Mouse (Mus musculus): ENCODE results near the gene Oscar. TPM values are rescaled to one million over a fixed set of nuclear protein-coding genes. Genes with fewer than 3 reads are reported as not detected.

The Oscar gene
- polyA plus RNA-seq (2017; shearing (Covaris generic)) = not detected

DNA sequence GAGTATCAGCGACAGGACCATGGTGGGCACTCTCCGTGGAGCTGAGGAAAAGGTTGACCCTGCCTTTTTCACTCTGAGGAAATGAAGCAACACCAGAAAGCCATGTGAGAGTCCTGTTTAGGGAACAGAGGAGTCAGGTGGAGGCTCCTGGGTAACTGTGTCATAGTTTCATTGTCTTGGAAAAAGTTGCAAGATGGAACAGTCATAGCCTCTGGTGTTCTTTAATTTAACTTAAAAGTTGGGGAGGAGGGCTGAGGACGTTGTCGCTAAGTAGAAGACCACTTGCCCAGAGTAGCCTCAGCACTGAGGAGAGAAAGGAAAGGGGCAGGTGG is at the start of gene Oscar:
Gene Oscar (minus strand): TSS at position 101 of the 332 bp plus-strand sequence.
- ATAC-seq = no peak

DNA sequence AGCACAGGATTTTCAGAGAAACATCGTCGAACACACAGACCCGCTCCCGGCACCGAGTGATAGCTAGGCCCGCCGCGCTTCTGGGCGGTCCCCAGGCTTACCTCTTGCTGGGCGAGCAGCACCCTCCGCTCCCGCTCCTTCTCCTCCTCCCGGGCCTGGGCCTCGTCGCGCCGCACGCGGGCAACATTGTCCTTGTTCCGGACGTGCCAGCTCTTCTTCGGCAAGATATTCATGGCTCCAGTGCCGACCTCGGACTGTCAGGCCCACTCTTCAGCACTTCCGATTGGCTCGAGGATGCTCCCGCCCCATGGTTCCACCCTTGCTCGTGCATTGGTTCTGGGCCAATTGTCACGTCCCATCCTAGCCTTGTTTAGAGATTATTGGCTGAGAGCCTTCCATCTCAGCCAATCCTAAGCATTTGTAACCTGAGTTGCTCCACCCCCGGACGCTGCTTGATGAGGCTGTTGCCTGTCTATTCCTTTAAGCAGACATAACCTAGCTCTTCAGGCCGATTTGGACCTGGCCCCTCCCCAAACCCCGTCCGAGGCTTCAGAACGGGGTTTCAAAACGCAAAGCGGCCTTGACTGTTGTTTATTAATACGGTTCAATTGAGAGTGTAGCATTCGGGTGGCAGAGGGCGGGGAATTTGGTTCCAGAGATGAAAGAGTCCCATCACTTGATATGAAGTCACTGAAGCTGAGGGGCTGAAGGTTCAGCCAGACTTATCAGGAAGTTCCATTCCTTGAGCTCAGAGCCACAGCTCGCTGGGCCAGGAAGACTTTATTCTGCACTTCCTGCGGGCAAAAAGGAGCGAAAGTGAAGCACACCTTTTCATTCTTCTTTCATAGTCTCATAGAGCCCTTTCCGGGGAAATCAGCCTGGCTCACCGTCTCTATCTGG is 49.5 kb upstream of the Oscar start, which contains the start of gene Leng1:
Gene Leng1 (minus strand): TSS at position 626 of the 900 bp plus-strand sequence.
- ATAC-seq = peak; percentile 98

DNA sequence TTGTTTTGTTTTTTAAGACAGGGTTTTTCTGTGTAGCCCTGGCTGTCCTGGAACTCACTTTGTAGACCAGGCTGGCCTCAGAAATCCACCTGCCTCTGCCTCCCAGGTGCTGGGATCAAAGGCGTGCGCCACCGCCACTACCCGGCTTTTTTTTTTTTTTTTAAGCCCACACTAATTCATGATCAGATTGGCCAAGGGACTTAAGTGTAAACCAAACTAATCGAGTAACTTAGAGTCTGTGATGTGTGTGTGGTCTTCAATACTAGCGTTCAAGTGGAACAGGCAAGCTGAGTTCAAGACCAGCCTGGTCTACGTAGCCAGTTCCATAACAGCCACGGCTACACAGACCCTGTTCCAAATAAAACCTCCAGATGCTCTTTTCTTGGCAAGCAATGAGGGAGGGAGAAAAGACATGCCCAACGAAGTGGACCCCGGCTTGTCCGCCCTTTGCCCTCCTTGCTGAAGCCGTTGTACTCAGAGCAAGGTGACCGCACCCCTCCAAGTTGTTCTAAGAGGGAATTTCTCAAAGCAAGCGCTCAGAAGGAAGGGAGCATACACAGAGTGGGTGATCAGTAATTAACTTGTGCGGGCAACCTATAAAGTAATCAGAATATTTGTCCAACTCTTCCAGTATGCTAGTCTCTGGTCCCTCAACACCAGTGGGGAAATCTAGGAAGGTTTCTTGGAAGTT is 48.7 kb upstream of the Oscar start:
- no peak for ATAC-seq

DNA sequence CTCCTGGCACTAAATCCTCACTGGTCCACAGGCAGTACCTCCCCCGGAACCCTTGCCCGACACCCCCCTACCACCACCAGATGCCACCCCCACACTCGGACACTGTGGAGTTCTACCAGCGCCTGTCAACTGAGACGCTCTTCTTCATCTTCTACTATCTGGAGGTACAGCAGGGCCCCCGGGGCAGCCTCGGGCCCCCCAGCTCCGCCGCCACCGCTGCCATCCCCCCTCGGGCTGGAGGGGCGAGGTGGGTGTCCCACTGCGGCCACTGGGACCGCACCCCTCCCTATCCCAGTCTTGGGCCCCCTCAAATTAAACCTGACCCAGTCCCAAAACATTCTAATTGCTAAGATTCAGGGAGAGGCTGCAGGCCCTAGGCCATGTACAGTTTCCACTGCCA is 42.6 kb upstream of the Oscar start:
- ATAC-seq = no peak

DNA sequence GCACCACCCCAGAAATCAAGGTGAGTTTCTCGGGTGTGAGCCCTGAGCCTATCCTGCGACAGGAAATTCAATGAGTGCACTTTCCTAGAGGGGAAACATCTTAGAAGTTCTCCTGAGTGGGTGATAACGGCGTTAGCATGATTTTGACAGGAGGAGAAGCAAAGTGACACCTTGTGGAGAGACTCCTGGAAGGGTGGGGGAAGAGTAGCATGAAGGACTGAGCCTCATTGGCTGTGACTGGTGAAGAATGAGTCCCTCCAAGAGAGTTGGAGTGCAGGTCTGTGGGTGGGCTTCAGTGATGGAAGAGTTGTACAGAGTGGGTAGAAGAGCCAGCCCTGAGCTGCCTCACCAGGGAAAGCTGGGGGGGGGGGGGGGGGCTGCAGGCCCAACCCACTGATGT is 41.0 kb upstream of the Oscar start:
- no peak for ATAC-seq

DNA sequence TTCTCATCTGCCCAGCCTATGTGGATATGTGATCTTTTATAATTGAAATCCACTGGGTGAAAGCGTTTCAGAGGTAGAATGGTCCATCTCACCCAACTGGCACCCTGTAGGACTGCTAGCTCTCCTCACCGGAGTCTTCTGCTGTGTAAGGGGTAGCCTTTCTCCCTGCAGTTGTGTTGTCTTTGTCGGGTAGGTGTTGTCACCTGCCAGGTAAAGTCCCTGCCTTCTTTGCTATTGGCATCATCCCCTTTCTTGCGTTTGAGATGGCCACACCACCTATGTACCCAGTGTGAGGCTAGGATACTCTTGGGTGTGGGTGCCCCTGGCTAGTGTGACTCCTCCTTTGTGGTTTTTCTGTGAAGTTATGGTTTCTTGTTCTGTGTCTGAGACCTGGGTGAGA is 30.7 kb upstream of the Oscar start:
- ATAC-seq = no peak

DNA sequence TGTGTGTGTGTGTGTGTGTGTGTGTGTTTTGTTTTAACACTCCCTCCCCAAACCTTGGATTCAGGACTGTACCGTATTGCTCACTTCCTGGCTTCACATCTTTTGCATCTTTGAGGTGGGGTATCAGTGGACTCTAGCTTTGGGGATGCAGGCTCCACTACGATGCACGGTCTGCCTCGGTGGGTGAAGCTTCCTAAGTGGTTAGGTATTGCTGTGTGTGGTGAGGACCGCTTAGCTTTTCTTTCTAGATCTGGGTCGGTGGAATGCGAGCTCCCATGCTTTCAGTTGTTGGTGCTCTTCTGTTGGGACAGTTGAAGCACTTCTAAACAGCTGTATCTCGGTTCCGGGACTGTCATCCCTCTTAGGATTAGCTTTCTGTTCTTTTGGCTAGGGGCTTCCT is 30.2 kb upstream of the Oscar start:
- no peak for ATAC-seq

DNA sequence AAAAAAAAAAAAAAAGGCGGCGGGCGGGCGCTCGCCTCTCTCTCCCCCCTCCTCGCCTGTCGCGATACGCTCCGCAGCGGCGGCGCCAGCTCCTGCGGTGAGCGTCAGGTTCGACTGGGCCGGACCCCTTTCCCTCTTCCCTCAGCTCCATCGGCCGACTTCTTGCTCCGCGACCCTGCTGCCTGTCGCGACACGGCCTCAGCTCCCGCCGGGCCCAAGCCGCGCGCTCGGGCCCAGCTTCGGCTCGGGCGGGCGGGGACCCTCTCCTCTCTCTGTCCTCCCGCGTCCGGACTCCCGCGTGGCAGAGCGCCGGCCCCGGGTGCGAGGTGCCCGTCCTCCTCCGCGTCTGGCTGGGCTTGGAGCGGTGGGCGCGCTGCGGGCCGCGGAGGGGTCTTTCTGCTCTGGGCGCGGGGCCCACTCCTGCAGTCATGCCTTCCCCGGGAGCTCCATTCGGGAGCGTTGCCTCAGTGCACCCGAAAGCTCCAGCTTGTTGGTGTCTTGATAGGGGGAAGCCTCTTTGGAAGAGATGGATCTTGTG is 29.6 kb upstream of the Oscar start:
- ATAC-seq = no peak

DNA sequence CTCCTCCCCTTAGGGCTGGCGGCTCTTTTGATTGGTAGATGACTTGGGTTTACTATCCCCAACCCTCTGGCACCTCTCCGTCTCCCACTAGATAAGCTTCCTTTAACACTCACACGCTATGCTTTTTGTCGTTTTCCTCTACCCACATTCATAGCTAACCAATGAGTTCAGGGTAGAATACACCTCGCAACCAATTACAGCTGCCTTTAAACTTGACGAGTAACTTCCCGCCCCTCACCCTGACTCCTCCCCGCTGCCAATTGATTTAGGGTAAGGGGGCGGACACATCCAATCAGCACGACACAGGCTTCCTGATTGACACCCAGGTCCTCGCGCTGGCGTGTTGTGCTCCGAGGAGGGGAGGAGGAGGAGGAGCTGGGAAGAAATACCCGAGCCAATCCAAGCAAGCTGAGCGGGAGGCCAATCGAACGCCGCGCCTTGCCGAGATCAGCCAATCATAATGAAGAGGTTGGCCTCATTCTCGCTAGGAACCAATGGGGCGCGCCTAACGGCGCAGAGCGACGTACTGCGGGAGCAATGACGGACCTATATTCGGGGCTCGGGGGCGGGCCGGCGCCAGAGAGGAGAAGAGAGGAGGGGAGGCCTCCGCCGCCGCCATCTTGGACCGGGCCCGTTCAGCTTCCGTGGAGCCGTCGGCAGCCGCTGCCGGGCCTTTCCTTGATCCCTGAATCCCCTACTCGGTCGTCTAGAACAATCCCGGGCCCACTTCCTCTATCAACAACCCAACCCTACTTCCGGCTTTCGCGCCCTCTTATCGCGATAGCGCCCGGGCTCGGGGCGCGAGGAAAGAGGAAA is 28.9 kb upstream of the Oscar start, which contains the start of gene Cnot3:
Gene Cnot3 (plus strand): TSS at position 597 of the 816 bp plus-strand sequence.
- peak; percentile 83 for ATAC-seq

DNA sequence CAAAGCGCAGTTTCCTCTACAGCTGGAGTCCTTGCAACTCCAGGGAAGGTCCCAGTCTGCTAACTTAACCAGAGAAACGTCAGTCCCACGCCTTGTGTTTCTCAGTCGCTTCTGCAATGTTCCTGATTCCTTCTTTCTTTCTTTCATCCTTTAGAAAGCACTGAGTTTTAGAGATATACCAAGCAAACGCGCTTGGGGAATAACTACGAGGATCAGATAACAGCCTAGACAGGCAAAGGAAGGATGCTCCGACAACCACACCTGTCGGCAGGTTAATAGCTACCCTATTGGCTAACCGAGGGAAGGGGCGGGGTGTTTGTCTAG is 28.4 kb upstream of the Oscar start:
- no peak for ATAC-seq

DNA sequence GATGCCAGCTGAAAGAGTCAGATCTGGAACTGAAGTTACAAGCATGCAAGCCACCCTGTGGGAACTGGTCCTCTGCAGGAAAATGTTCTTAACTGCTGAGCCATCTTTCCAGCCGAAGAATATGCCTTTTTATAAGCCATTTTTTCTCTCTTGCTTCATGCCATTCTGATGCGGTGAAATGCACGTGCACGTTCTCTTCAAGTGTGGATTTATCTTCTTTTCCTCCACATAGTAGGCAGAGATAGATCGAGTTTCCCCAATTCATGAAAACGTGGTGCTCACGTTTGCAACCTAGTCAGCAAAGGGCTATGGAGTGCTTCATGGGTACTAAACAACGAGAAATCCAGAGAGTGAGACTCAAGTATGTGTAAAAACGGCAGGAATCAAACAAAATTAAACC is 27.9 kb upstream of the Oscar start:
- no peak for ATAC-seq

DNA sequence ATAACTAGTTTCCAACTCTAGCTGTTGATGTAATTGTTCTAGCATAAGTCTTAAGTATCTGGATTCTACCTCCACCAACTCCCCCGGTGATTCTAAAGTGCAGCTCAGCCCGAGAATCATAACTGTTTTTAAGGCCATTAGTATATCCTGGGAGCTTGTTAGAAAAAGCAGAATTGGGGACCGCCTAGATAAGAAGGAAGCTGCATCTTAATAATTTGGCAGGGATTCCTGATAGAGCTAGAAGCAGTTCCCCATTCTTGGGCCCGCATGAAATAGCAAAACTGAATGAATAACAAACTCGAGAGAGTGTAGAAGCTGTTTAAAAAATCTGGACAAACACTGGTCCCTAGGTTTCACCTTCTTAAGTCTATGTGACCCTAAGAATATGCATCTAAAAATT is 27.5 kb upstream of the Oscar start:
- ATAC-seq = no peak

DNA sequence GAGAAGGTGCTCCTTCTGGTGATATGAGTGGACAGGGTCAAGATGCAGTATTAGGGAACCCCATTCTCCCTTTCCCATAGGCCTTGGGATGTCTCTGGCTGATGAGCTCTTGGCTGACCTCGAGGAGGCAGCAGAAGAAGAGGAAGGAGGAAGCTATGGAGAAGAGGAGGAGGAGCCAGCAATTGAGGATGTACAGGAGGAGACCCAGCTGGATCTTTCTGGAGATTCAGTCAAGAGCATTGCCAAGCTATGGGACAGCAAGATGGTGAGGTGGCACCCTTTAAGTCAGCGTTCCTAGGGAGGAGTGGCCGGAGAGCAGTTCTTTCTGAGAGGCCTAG is 14.5 kb upstream of the Oscar start:
- ATAC-seq = no peak

DNA sequence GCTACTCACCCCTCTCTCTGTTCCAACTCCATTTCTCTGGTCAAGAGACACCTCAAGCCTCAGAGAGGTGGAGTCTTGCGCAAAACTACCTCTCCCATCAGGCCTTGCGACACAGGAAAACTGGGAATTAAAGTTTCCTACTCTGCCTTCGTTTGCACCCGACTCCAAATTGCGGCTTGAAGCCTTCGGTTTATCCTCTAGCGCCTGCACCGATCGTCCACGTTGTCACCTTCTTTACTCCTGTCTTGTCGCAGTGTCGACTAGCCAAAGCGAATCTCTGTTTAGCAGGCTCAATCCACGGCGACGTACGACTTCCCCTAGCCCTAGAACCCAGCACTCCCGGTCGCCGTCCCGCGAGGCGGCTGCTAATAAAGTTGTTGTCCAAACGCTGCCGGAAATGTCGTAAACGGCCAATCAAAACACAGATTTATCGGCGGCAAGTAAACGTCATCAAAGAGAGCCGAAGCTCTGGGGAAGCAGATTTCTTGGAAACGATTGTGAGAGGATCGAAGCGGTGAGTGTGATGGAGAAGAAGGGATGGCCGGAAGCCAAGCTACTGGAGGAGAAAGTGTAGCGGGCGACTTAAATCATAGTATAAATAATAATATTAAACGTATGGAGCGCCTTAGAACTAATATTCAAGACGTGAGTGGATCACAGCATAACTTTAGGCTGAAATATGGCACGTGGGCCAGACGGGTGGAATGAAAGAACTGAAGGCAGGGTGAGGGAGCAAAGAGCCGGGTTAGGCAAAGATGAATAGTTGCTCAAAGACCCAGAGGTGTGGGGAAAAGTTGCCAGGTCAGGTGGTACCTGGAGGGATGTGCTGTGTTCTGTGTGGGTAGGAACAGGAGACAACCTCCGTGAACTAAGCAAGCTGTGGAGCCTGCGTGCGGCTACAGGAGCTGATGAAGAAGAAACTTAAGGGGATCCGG is 13.9 kb upstream of the Oscar start, which contains the start of the genes Tfpt and Prpf31:
Gene Tfpt (minus strand): TSS at position 387 of the 935 bp plus-strand sequence.
Gene Prpf31 (plus strand): TSS at position 443 of the 935 bp plus-strand sequence.
- peak; percentile 76 for ATAC-seq

DNA sequence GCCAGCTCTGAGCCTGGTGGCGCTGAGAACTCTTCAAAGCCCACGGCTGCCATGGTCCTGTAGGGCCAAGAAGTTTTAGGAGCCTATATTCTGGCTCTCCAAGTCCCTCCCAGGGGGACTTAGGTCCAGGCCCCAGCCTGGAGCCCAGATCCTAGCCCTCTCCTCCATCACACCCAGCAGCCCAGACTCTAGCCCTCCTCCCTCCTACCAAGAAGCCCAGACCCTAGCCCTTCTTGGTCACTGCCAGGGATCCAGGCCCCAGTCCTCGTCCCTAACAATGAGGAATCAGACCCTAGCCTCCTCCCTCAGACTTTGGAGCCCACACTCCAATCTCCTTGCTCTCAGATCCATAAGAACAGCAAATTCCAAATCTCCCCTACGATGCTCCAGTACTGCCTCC is 13.1 kb upstream of the Oscar start:
- no peak for ATAC-seq

DNA sequence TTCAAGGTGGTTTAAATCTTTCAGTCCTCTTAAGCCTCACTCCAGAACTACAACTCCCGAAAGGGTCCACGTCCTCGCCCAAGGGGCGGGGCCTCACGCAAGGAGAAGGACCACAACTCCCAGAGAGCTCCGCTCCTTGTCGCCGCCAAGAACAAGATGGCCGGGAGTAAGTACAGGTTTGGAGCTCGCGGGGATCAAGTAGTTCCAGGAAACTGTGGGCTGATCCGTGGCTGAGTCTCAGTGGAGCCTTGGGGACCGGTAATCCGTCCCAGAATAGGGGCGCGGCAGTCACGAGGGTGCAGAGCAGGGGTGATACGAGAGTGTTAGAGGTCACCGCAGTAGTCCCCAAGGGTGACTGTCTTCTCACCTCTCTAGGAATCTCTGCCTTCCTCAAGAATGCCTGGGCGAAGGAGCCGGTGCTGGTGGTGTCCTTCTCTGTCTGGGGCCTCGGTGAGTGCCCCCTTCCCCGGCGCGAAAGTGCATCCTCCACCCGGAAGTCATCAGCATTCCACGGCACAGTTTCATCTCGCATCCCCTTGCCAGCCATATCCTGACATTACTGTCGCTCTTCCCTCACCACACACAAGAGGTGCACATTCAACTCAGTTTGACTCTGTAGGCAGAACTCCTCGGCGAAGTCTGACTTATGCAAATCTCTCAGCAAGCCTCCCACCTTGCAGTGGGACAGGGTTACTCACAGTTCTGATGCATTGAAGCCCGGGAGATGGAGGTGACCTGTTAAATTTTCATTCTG is 1.5 kb upstream of the Oscar start, which contains the start of gene Ndufa3:
Gene Ndufa3 (plus strand): TSS at position 132 of the 754 bp plus-strand sequence.
- peak; percentile 99 for ATAC-seq

DNA sequence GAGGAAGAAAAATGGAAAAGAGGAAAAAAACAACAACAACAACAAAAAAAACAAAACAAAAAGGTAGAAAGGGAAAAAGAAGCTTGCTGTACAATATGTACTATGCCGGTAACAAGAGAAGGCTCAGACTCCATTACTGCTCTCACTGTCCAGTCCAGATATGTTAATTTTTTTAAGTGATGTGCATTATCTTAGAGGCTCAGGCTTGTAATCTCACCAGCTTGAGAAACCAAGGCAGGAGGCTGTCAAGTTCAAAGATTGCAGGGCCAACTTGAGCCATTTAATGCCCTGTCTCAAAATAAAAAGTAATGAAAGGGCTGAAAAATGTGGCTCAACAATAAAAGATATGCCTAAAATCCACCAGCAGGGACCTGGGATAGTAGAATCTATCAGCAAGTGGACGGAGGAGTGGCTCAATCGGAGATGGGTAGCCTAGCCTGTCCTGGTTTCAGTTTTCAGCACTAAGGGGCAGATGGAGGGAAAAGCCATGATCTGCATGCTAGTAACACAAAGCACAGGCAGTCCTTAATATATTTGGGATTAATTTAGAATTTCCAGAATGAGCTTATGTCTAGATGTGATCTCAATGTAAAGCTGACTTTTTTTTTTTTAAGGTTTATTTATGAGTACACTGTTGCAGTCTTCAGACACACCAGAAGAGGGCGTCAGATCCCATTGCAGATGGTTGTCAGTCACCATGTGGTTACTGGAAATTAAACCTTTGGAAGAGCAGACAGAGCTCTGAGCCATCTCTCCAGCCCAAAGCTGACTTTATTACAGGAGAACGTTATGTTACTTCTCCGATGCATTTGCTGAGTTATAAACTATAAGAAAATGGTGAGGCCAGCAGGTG is 658 bp upstream of the Oscar start:
- peak; percentile 22 for ATAC-seq

DNA sequence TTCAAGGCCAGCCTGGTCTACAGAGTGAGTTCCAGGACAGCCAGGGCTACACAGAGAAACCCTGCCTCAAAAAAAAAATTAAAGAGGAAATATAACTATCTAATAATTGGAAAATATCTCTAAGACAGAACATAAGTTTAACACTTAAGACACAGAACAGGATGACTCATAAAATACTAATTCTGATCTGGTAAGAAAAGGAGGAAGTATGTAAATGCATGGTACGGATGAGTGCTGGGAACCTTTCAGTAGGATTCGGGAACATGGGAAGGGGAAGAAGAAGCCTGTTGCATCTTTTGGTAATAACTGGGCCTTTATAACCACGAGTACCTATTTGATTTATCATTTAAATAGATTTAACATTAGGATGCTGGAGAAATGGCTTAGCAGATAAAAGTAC is 1.9 kb downstream of the Oscar start:
- ATAC-seq = no peak

DNA sequence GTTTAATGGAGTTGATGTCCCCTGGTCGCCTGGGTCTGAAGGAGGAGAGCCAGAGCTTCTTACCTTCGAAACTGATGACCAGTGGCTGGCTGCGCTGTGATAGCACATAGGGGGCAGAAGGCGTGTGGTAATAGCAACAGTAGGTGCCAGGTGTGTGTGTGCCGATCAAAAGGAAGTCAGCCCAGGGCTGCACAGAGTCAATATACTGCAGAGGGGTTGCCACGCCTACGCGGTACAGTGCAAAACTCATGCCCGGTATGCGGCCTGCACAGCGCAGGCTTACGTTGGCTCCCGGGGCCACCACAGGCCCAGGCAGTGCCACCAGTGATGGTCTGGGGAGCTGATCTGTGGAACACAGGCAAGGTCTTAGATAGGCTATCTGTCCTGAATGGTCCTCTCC is 5.0 kb downstream of the Oscar start:
- ATAC-seq = no peak

DNA sequence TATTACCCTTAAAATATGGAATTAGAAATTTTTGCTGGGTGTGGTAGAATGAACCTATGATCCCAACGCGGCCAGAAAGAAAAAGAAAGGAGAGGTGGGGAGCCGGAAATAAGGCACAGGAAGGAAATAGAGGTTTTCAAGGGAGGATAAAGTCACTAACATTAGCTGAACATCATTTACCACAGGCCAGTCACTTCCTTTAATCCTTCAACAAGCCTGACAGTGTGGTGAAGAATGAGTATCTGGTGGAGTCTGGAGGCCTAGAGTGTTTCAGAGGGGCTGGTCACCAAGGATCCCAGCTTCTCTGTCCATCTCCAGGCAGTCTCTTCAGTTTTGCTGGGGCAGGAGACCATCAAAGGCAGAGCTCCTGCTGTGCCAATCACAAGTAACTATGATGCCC is 5.5 kb downstream of the Oscar start:
- ATAC-seq = no peak
